8 mouse cellular contexts compared by ENCODE assay signal in genomic region chr17:24644030-24644715, GRCm38 (mm10). TPM values are rescaled to one million over a fixed set of nuclear protein-coding genes. Genes with fewer than 3 reads are reported as not detected.
DNase-seq lines count a peak whose midpoint lies in the region; ATAC-seq lines count a peak whose summit lies in the region.

No protein-coding gene starts in this region.

- no peak overlapping the region for H3K4me2 ChIP-seq in midbrain, embryonic 14.5 days (ENCODE audit: low read length)
- H3K4me2 ChIP-seq in midbrain, embryonic 11.5 days = no peak overlapping the region
- H3K4me2 ChIP-seq in hindbrain, embryonic 15.5 days = no peak overlapping the region; the same call in 1 of the 2 replicates
- H3K4me2 ChIP-seq in liver, embryonic 12.5 days = peak overlapping the region; percentile 11; the same call in 1 of the 2 replicates
- peak overlapping the region; percentile 1; the same call in 1 of the 2 replicates for H3K4me2 ChIP-seq in stomach, embryonic 16.5 days (ENCODE audit: low read depth, low read length)

- 0 out of 2 replicates have a peak overlapping the region, but pooled peaks have one; percentile 26 for H3K27ac ChIP-seq in midbrain, embryonic 14.5 days (replicated peaks; ENCODE audit: low read depth, low read length)
- H3K27ac ChIP-seq in midbrain, embryonic 11.5 days (ENCODE audit: low read depth, low read length) = no peak overlapping the region
- H3K27ac ChIP-seq in hindbrain, embryonic 15.5 days (replicated peaks) = peak overlapping the region; percentile 27
- peak overlapping the region; percentile 42 for H3K27ac ChIP-seq in liver, embryonic 12.5 days
- peak overlapping the region; percentile 85 for H3K27ac ChIP-seq in stomach, embryonic 16.5 days (ENCODE audit: low read length)

- WGBS in midbrain, embryonic 14.5 days = 55% methylated on average over 7 of the region's 7 CpGs
- WGBS in midbrain, embryonic 11.5 days = 53% methylated on average over 7 of the region's 7 CpGs
- 55% methylated on average over 6 of the region's 7 CpGs for WGBS in hindbrain, embryonic 15.5 days
- WGBS in liver, embryonic 12.5 days (ENCODE audit: insufficient replicate concordance) = 45% methylated on average over 7 of the region's 7 CpGs
- 31% methylated on average over 7 of the region's 7 CpGs for WGBS in stomach, embryonic 16.5 days

- no peaks in the 10 kb centered on the region; the same call in 1 of the 2 replicates for H3K36me3 ChIP-seq in midbrain, embryonic 14.5 days (ENCODE audit: control insufficient read depth, insufficient read depth, low read length)
- H3K36me3 ChIP-seq in midbrain, embryonic 11.5 days (ENCODE audit: control insufficient read depth, insufficient read depth, low read length) = no peaks in the 10 kb centered on the region
- H3K36me3 ChIP-seq in hindbrain, embryonic 15.5 days = peaks cover 11% of the 10 kb centered on the region; the same call in 1 of the 2 replicates
- H3K36me3 ChIP-seq in liver, embryonic 12.5 days = peaks cover 9% of the 10 kb centered on the region; the same call in 1 of the 2 replicates
- no peaks in the 10 kb centered on the region for H3K36me3 ChIP-seq in stomach, embryonic 16.5 days (ENCODE audit: control insufficient read depth, insufficient read depth, low read length)

- DNase-seq in midbrain, embryonic 14.5 days = no peak
- no peak for DNase-seq in midbrain, embryonic 11.5 days (ENCODE audit: low spot score, missing footprints)
- DNase-seq in urinary bladder, postnatal 10 days (ENCODE audit: low spot score) = no peak
- DNase-seq in cerebellum, adult 8-10 months = no peak
- no peak for DNase-seq in testis, postnatal 14 days (ENCODE audit: low spot score)

- H3K9ac ChIP-seq in midbrain, embryonic 14.5 days (replicated peaks; ENCODE audit: low read length) = no peak overlapping the region
- H3K9ac ChIP-seq in midbrain, embryonic 11.5 days (ENCODE audit: low read length) = no peak overlapping the region
- H3K9ac ChIP-seq in hindbrain, embryonic 15.5 days = no peak overlapping the region; the same call in 1 of the 2 replicates
- H3K9ac ChIP-seq in liver, embryonic 12.5 days = no peak overlapping the region
- H3K9ac ChIP-seq in stomach, embryonic 16.5 days (ENCODE audit: low read length) = peak overlapping the region; percentile 65

- H3K27me3 ChIP-seq in midbrain, embryonic 14.5 days (ENCODE audit: control insufficient read depth, insufficient read depth, low read length) = no peaks in the 10 kb centered on the region
- H3K27me3 ChIP-seq in midbrain, embryonic 11.5 days (ENCODE audit: control insufficient read depth, insufficient read depth, low read length) = peaks cover 2% of the 10 kb centered on the region; the same call in 1 of the 2 replicates
- H3K27me3 ChIP-seq in hindbrain, embryonic 15.5 days = no peaks in the 10 kb centered on the region
- H3K27me3 ChIP-seq in liver, embryonic 12.5 days (replicated peaks) = peaks cover 24% of the 10 kb centered on the region
- no peaks in the 10 kb centered on the region for H3K27me3 ChIP-seq in stomach, embryonic 16.5 days (ENCODE audit: control insufficient read depth, insufficient read depth, low read length)

- ATAC-seq in midbrain, embryonic 14.5 days (ENCODE audit: low FRiP score, low TSS enrichment) = no peak
- ATAC-seq in midbrain, embryonic 11.5 days (ENCODE audit: low FRiP score) = no peak
- no peak for ATAC-seq in hindbrain, embryonic 15.5 days (ENCODE audit: low FRiP score, low read depth)
- no peak for ATAC-seq in liver, embryonic 12.5 days
- 0 out of 2 replicates have a peak, but pooled peaks have one; percentile 9 for ATAC-seq in stomach, embryonic 16.5 days (ENCODE audit: insufficient read depth, low FRiP score)

- H3K4me3 ChIP-seq in midbrain, embryonic 14.5 days (replicated peaks; ENCODE audit: low read depth, low read length) = no peak overlapping the region
- no peak overlapping the region for H3K4me3 ChIP-seq in midbrain, embryonic 11.5 days (ENCODE audit: low read depth, low read length)
- no peak overlapping the region for H3K4me3 ChIP-seq in hindbrain, embryonic 15.5 days
- H3K4me3 ChIP-seq in liver, embryonic 12.5 days = no peak overlapping the region
- H3K4me3 ChIP-seq in stomach, embryonic 16.5 days (replicated peaks; ENCODE audit: low read length) = no peak overlapping the region

- no peaks in the 10 kb centered on the region for H3K4me1 ChIP-seq in midbrain, embryonic 14.5 days (ENCODE audit: control insufficient read depth, insufficient read depth, low read length)
- H3K4me1 ChIP-seq in midbrain, embryonic 11.5 days (ENCODE audit: control insufficient read depth, insufficient read depth, low read length) = no peaks in the 10 kb centered on the region
- peaks cover 2% of the 10 kb centered on the region; the same call in 1 of the 2 replicates for H3K4me1 ChIP-seq in hindbrain, embryonic 15.5 days (replicated peaks)
- peaks cover 32% of the 10 kb centered on the region for H3K4me1 ChIP-seq in liver, embryonic 12.5 days
- peaks cover 25% of the 10 kb centered on the region for H3K4me1 ChIP-seq in stomach, embryonic 16.5 days (ENCODE audit: control insufficient read depth, insufficient read depth, low read length)

- H3K9me3 ChIP-seq in midbrain, embryonic 14.5 days (ENCODE audit: control insufficient read depth, low read length) = no peaks in the 10 kb centered on the region
- no peaks in the 10 kb centered on the region for H3K9me3 ChIP-seq in midbrain, embryonic 11.5 days (ENCODE audit: control insufficient read depth, low read length)
- no peaks in the 10 kb centered on the region for H3K9me3 ChIP-seq in hindbrain, embryonic 15.5 days
- H3K9me3 ChIP-seq in liver, embryonic 12.5 days (replicated peaks) = no peaks in the 10 kb centered on the region
- H3K9me3 ChIP-seq in stomach, embryonic 16.5 days (replicated peaks; ENCODE audit: control insufficient read depth, low read length) = no peaks in the 10 kb centered on the region

RNA-seq across cellular contexts. Expression of gene Slc9a3r2, which starts 6.0 kb away (rescaled TPM):
- 36.7 and 39.2 TPM in 2 replicates for polyA plus RNA-seq in midbrain, embryonic 14.5 days (2014; fragmentation: Nextera tagmentation; extraction: Ambion mirVana)
- polyA plus RNA-seq in midbrain, embryonic 11.5 days (2014; fragmentation: Nextera tagmentation; extraction: Ambion mirVana) = 36.1 and 36.4 TPM in 2 replicates
- polyA plus RNA-seq in hindbrain, embryonic 15.5 days (2015; fragmentation: Nextera tagmentation; extraction: Ambion mirVana) = 55.5 and 57.0 TPM in 2 replicates
- 14.6 and 15.2 TPM in 2 replicates for polyA plus RNA-seq in liver, embryonic 12.5 days (2016; fragmentation: Nextera tagmentation; extraction: Ambion mirVana)
- polyA plus RNA-seq in stomach, embryonic 16.5 days (2015; fragmentation: Nextera tagmentation; extraction: Ambion mirVana) = 38.0 and 39.0 TPM in 2 replicates

RNA-seq across cellular contexts. Expression of gene Nthl1, which starts 11.7 kb away (rescaled TPM):
- 6.5 and 8.9 TPM in 2 replicates for polyA plus RNA-seq in midbrain, embryonic 14.5 days (2014; fragmentation: Nextera tagmentation; extraction: Ambion mirVana)
- 14.4 and 18.4 TPM in 2 replicates for polyA plus RNA-seq in midbrain, embryonic 11.5 days (2014; fragmentation: Nextera tagmentation; extraction: Ambion mirVana)
- 11.4 and 11.6 TPM in 2 replicates for polyA plus RNA-seq in hindbrain, embryonic 15.5 days (2015; fragmentation: Nextera tagmentation; extraction: Ambion mirVana)
- polyA plus RNA-seq in liver, embryonic 12.5 days (2016; fragmentation: Nextera tagmentation; extraction: Ambion mirVana) = 11.3 and 12.4 TPM in 2 replicates
- 18.0 and 19.1 TPM in 2 replicates for polyA plus RNA-seq in stomach, embryonic 16.5 days (2015; fragmentation: Nextera tagmentation; extraction: Ambion mirVana)

RNA-seq across cellular contexts. Expression of gene Tsc2, which starts 11.7 kb away (rescaled TPM):
- 79.5 and 89.5 TPM in 2 replicates for polyA plus RNA-seq in midbrain, embryonic 14.5 days (2014; fragmentation: Nextera tagmentation; extraction: Ambion mirVana)
- 50.6 and 57.6 TPM in 2 replicates for polyA plus RNA-seq in midbrain, embryonic 11.5 days (2014; fragmentation: Nextera tagmentation; extraction: Ambion mirVana)
- 71.7 and 81.0 TPM in 2 replicates for polyA plus RNA-seq in hindbrain, embryonic 15.5 days (2015; fragmentation: Nextera tagmentation; extraction: Ambion mirVana)
- polyA plus RNA-seq in liver, embryonic 12.5 days (2016; fragmentation: Nextera tagmentation; extraction: Ambion mirVana) = 30.8 and 35.0 TPM in 2 replicates
- polyA plus RNA-seq in stomach, embryonic 16.5 days (2015; fragmentation: Nextera tagmentation; extraction: Ambion mirVana) = 53.1 and 57.2 TPM in 2 replicates

RNA-seq across cellular contexts. Expression of gene Npw, which starts 14.1 kb away (rescaled TPM):
- polyA plus RNA-seq in midbrain, embryonic 14.5 days (2014; fragmentation: Nextera tagmentation; extraction: Ambion mirVana) = not detected in 2 replicates
- polyA plus RNA-seq in midbrain, embryonic 11.5 days (2014; fragmentation: Nextera tagmentation; extraction: Ambion mirVana) = not detected in 2 replicates
- polyA plus RNA-seq in hindbrain, embryonic 15.5 days (2015; fragmentation: Nextera tagmentation; extraction: Ambion mirVana) = 0.31 and 0.54 TPM in 2 replicates
- polyA plus RNA-seq in liver, embryonic 12.5 days (2016; fragmentation: Nextera tagmentation; extraction: Ambion mirVana) = 0.33 TPM in 1 of 2 replicates, not detected in the other
- polyA plus RNA-seq in stomach, embryonic 16.5 days (2015; fragmentation: Nextera tagmentation; extraction: Ambion mirVana) = 0.37 and 0.39 TPM in 2 replicates

RNA-seq across cellular contexts. Expression of gene Zfp598, which starts 25.3 kb away (rescaled TPM):
- polyA plus RNA-seq in midbrain, embryonic 14.5 days (2014; fragmentation: Nextera tagmentation; extraction: Ambion mirVana) = 22.8 and 24.5 TPM in 2 replicates
- 23.5 and 24.9 TPM in 2 replicates for polyA plus RNA-seq in midbrain, embryonic 11.5 days (2014; fragmentation: Nextera tagmentation; extraction: Ambion mirVana)
- 20.6 and 24.5 TPM in 2 replicates for polyA plus RNA-seq in hindbrain, embryonic 15.5 days (2015; fragmentation: Nextera tagmentation; extraction: Ambion mirVana)
- polyA plus RNA-seq in liver, embryonic 12.5 days (2016; fragmentation: Nextera tagmentation; extraction: Ambion mirVana) = 19.7 and 20.4 TPM in 2 replicates
- polyA plus RNA-seq in stomach, embryonic 16.5 days (2015; fragmentation: Nextera tagmentation; extraction: Ambion mirVana) = 13.6 and 13.7 TPM in 2 replicates

Comparison
In these comparisons a context has a peak if more than half of its experiments do, and no peak if none do; other contexts are left out.
1. H3K4me2 ChIP-seq: peak in liver, embryonic 12.5 days (single experiment) and stomach, embryonic 16.5 days (single experiment); none in midbrain, embryonic 14.5 days (single experiment), midbrain, embryonic 11.5 days (single experiment) and hindbrain, embryonic 15.5 days (single experiment).